Mouse (Mus musculus) thymus, adult 2 months (tissue): ENCODE measurements around the gene Adck2. TPM values are rescaled to one million over a fixed set of nuclear protein-coding genes. Genes with fewer than 3 reads are reported as not detected.
A peak's percentile ranks its signal among the peaks of the same experiment; 100 is the strongest.

ENCODE experiments used
- DNase-seq: peaks from one replicate; pipeline ENCODE4 v3.0.0; 2021
- H3K27ac ChIP-seq: fragments of 200-500 bp; 2 replicates; pipeline ENCODE4 v1.5.1; 2012; ENCODE audit warnings: low read length, control low read depth; ENCODE audit not compliant: control insufficient read depth, insufficient read depth
- H3K27me3 ChIP-seq: fragments of 200-500 bp; 2 replicates; pipeline ENCODE4 v1.6.1; 2012; ENCODE audit warnings: mild to moderate bottlenecking, low read length, moderate library complexity, mixed read lengths; ENCODE audit not compliant: control insufficient read depth, insufficient read depth
- H3K36me3 ChIP-seq: fragments of 200-500 bp; 2 replicates; pipeline ENCODE4 v1.6.1; 2012; ENCODE audit warnings: mild to moderate bottlenecking, low read length, moderate library complexity; ENCODE audit not compliant: control insufficient read depth, insufficient read depth
- H3K4me1 ChIP-seq: fragments of 200-500 bp; replicated peaks from 2 replicates; pipeline ENCODE4 v1.6.1; 2012; ENCODE audit warnings: low read length; ENCODE audit not compliant: control insufficient read depth, insufficient read depth
- H3K4me3 ChIP-seq: fragments of 200-500 bp; 2 replicates; pipeline ENCODE4 v1.5.1; 2012; ENCODE audit warnings: mild to moderate bottlenecking, low read length, control low read depth, moderate library complexity; ENCODE audit not compliant: control insufficient read depth, insufficient read depth
- CTCF ChIP-seq: fragments of 200-500 bp; IDR thresholded peaks from 2 replicates; pipeline ENCODE4 v1.5.1; 2012; ENCODE audit warnings: mild to moderate bottlenecking, control low read depth, low read length, moderate library complexity, borderline replicate concordance; ENCODE audit not compliant: control insufficient read depth, poor library complexity, insufficient read depth; ENCODE audit errors: extremely low read depth
- POLR2A ChIP-seq: fragments of 200-500 bp; IDR thresholded peaks from 2 replicates; pipeline ENCODE4 v1.6.1; 2012; ENCODE audit warnings: mild to moderate bottlenecking, low read length, control low read depth, moderate library complexity; ENCODE audit not compliant: control insufficient read depth, poor library complexity, insufficient read depth; ENCODE audit errors: extremely low read depth
- WGBS: fragments of 180-500 bp; shearing (Covaris S2); methylation state at CpG from one replicate; pipeline ENCODE4 v1.1.7; 2018; 5-methylcytosine and 5-hydroxymethylcytosine counted together
- polyA plus RNA-seq: library from polyadenylated mRNA; depleted of rRNA; stranded (reverse); fragments of >200 nt; gene quantifications from 2 replicates; pipeline ENCODE4 v1.2.3, GENCODE M21; 2012; rRNA removed

Gene Adck2
- 17.0 and 18.8 TPM in 2 replicates for polyA plus RNA-seq

- peak; percentile 81 for DNase-seq
- peaks cover 13% of the 10 kb centered on the region for H3K4me1 ChIP-seq
- 2% methylated on average over 49 of the region's 49 CpGs for WGBS
- no peak within 1 kb of the TSS for H3K27ac ChIP-seq
- no peaks in the 10 kb centered on the region for H3K36me3 ChIP-seq
- TF ChIP-seq CTCF (peak; percentile 47; the same call in 1 of the 2 replicates), POLR2A (peak; percentile 49; the same call in 1 of the 2 replicates)
- peak within 1 kb of the TSS; percentile 67 for H3K4me3 ChIP-seq
- H3K27me3 ChIP-seq: no peaks in the 10 kb centered on the region
These were observed at the start of gene Adck2 for GRCm38 (mm10) chr6:39573791-39574554. Adck2 (plus strand) TSS chr6:39573873.

- WGBS: 15% methylated on average over 10 of the region's 10 CpGs
- no peak for DNase-seq
- H3K4me3 ChIP-seq: no peak overlapping the region
- no peak for TF ChIP-seq POLR2A
- TF ChIP-seq CTCF: no peak
- H3K36me3 ChIP-seq: no peaks in the 10 kb centered on the region
- H3K27ac ChIP-seq: no peak overlapping the region
- no peaks in the 10 kb centered on the region for H3K27me3 ChIP-seq
- peaks cover 10% of the 10 kb centered on the region; the same call in 1 of the 2 replicates for H3K4me1 ChIP-seq
These were observed 46.9 kb upstream of the Adck2 start for GRCm38 (mm10) chr6:39526797-39527196.

- no peak overlapping the region for H3K27ac ChIP-seq
- WGBS: 87% methylated on average over 7 of the region's 7 CpGs
- H3K36me3 ChIP-seq: no peaks in the 10 kb centered on the region
- TF ChIP-seq POLR2A: no peak
- no peak for TF ChIP-seq CTCF
- H3K27me3 ChIP-seq: no peaks in the 10 kb centered on the region
- no peak overlapping the region for H3K4me3 ChIP-seq
- H3K4me1 ChIP-seq: peaks cover 10% of the 10 kb centered on the region; the same call in 1 of the 2 replicates
- no peak for DNase-seq
These were observed 46.3 kb upstream of the Adck2 start for GRCm38 (mm10) chr6:39527337-39527784.

- Histone ChIP-seq H3K4me1 (peaks cover 5% of the 10 kb centered on the region; the same call in 1 of the 2 replicates), H3K27ac (no peak overlapping the region), H3K27me3 (no peaks in the 10 kb centered on the region), H3K4me3 (no peak overlapping the region), H3K36me3 (no peaks in the 10 kb centered on the region)
- 57% methylated on average over 4 of the region's 4 CpGs for WGBS
- no peak for DNase-seq
- no peak for TF ChIP-seq POLR2A
- TF ChIP-seq CTCF: no peak
These were observed 45.9 kb upstream of the Adck2 start for GRCm38 (mm10) chr6:39527811-39528210.

- DNase-seq: no peak
- no peaks in the 10 kb centered on the region for H3K27me3 ChIP-seq
- TF ChIP-seq CTCF (no peak), POLR2A (no peak)
- no peak overlapping the region for H3K4me3 ChIP-seq
- no peaks in the 10 kb centered on the region for H3K36me3 ChIP-seq
- WGBS: 90% methylated on average over 12 of the region's 12 CpGs
- H3K27ac ChIP-seq: no peak overlapping the region
- H3K4me1 ChIP-seq: 0 out of 2 replicates have a peak, but pooled peaks cover 4% of the 10 kb centered on the region
These were observed 44.8 kb upstream of the Adck2 start for GRCm38 (mm10) chr6:39528671-39529535.

GRCm38 (mm10) chr6:39534944-39535343 lies 38.7 kb upstream of the Adck2 start:
- H3K36me3 ChIP-seq: no peaks in the 10 kb centered on the region
- H3K4me1 ChIP-seq: peaks cover 6% of the 10 kb centered on the region
- no peaks in the 10 kb centered on the region for H3K27me3 ChIP-seq
- H3K4me3 ChIP-seq: no peak overlapping the region
- no peak overlapping the region for H3K27ac ChIP-seq
- TF ChIP-seq CTCF: no peak
- no peak for TF ChIP-seq POLR2A
- DNase-seq: no peak
